Mouse (Mus musculus) testis, postnatal 10 days (tissue): Measurements from ENCODE around the gene Tubg2.
A peak's percentile ranks its signal among the peaks of the same experiment; 100 is the strongest.
"Not testable (repeated sequence)": the region's sequence is repeated elsewhere in the genome, so short reads cannot be mapped to it uniquely, and the experiment has no call there.

Experiments used
- DNase-seq: peaks from one replicate; pipeline ENCODE4 v3.0.0; 2021; ENCODE audit warnings: low spot score

The Tubg2 gene

DNA sequence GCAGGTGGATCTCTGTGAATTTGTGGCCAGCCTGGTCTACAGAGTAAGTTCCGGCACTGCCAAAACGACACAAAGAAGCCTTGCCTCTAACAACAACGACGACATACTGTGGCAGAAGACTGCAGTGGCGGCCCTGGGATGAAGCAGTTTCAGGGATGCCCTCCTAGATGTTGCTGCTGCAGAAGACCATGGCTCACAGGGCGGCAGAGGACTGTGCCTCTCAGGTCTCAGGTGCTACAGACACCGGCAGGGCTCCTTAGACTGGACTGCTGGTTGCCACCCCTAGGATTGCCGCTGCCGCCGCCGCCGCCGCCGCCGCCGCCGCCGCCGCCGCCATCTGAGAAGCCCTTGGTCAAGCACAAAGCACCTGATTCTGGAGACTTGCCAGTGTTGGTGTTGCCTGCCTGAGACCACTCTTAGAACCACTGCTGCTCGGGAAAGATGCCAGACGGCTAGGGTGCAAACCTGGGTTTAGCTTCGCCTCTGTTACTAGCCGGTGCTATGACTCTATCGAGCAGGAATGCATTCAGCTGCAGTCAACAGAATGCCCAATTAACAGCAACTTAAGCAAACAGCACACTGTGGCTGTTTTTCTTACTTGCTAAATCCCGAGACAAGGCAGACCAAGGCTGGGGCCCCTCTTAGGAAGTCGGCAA, 15.4 kb upstream of the Tubg2 start:
- no peak for DNase-seq

DNA sequence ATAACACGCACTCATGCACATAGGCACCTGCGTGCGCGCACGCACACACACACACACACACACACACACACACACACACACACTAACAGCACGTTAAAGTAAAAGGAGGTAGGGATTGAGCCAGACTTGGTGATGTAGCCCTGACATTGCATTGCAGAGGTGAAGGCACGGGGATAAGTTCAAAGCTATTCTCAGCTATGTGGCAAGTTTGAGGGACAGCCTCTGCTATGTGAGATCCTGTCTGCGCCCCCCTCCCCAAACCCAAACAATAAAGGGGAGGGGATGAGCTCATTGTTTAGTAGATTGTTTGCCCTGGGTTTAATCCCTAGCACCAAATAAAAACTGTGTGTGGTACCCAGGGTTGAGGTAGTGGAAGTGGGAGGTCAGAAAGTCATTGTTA, 14.6 kb upstream of the Tubg2 start:
- no peak for DNase-seq

DNA sequence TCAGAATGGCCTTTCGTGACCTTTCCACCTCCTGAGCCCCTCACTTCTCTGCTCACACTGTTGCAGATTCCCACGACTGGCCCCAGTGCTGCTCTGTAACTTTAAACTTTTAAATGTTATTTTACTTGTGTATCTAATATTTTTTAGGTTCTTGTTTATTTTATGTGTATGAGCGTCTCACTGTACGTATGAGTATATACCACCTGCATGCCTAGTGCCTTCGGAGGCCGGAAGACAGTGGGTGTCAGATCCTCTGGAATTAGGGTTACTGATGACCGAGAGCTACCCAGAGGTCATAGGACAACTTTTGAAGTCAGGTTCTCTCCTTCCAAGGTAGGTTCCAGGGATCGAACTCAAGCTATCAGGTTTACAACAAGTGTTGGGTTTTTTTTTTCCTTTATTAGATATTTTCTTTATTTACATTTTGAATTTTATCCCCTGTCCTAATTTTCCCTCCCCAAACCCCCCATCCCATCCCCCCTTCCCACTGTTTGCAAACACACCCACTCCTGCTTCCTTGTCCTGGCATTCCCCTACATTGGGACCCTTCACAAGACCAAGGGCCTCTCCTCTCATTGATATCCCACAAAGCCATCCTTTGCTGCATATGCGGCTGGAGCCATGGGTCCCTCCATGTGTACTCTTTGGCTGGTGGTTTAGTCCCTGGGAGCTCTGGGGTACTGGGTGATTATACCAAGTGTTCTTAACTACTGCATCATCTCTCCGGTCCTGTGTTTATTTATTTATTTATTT, 13.3 kb upstream of the Tubg2 start:
- no peak for DNase-seq

DNA sequence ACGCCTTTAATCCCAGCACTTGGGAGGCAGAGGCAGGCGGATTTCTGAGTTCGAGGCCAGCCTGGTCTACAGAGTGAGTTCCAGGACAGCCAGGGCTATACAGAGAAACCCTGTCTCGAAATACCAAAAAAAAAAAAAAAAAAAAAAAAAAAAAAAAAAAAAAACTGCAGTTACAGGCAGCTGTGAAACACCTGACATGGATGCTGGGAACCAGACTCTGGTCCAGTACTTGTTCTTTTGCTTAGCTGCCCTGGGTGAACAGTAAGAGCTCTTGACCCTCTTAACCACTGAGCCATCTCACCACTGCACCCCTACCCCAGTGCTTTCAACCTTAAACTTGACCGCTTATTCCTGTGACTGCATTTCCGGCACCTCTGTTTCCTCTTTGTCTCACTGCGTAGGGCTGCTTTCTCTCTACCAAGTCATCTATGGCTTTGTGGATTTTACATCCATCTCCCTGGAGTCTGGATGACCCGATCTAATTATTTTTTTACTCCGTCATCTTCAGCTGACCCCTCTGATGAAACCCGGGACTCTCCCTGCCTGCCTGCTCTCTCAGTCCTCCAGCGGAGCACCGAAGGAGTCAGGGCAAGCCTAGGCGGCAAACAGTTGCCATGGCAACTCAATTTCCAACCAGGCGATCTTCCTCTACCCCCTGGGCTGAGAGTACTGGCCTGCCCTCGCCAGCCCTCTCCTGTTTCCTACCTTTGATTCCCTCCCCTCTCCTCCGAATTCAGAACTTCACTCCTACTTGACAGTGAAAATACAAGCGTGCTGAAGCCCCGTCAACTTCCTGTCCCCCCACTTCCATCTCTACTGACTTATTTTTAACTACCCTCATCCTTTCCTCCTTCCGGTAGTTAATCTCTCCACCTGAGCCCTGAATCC, 12.1 kb upstream of the Tubg2 start:
- DNase-seq = no peak

DNA sequence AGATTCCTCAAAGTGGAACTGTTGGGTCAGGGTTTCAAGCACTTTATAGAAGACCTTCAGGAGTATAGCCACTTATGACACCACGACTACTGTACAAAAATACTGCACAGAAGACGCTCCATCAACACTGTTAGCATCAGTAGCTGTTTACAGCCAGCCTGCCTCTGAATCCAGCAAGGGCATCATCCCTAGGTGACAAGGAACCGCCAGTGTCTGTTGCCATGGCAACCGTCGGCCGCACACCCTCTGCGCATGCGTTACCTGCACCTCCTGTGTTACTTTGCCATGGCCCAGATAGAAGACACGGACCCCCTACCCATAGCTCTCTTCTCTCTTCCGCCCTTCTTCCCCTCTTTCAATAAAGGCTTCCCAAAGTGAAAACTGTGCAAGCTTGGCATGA, 9.3 kb upstream of the Tubg2 start:
- no peak for DNase-seq

DNA sequence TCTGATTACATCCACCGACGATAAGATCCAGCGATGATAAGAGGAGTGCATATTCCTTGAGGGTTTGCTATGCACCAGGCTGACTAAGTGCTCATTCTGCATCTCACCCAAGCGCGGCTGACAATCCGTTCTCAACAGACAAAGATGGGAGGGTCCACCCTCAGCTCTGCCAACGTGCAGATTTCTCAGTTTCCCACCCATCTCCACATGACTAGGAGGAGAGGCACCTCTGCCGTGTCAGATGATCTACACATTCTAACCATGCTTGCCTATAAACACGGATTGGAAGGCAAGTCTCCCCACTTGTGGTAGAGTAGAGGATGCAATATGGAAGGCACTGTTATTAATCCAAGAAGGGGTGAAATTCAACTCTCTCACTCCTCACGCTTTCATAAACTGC, 7.0 kb upstream of the Tubg2 start:
- no peak for DNase-seq

DNA sequence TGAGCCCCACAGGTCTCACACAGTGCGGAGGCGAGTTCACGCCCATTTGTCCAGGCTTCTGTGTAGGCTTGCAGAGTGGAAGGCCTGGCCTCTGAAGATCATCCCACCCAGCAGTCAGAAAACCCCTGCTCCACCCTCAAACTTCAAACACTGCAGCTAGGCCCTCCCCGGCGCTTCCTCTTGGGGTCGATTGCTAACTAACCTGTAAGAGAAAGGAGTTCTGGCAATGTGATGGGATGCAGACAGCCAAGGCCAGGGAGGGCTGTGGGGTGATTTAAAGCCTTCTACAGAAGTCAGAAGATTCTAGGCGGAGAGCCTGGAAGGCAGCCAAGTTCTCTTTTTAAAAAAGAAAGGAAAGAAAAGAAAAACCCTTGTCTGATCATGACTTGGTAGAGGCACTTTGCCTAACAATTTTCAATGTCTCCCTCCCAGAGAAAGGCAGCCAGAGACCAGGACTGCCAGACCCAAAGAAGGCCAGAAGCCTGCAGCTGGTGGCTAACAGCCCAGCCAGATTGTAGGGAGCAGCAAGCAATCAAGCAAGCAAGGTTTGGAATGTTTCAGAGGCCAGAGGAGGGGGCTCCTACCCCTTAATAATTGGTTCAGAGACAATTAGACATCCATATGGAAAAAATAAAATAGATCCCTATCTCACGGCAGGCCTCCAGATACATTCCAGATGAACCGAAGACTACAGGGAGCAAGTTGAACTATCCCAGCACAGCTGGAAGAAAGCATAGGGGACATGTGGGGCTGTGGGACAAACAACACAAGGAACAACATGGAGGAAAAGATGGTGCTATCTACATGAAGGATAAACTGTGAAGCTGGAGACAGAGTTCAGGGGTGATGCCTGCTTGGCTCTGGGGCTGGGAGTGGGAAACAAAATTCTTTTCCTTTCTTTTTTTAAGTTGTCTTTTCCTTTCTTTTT, 6.3 kb upstream of the Tubg2 start:
- DNase-seq = peak; percentile 63

DNA sequence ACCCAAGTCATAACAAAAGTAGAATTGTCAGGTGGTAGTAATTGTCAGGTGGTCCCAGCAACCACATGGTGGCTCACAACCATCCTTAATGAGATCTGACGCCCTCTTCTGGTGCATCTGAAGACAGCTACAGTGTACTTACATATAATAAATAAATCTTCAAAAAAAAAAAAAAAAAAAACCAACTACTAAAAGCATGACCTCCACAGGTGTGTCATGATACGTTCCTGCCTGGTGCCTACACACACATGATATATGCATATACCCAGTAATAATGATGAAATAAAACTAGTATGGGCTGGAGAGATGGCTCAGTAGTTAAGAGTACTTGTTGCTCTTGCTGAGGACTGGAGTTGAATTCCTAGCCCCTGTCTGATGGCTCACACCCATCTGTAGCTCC, 4.6 kb upstream of the Tubg2 start:
- no peak for DNase-seq

DNA sequence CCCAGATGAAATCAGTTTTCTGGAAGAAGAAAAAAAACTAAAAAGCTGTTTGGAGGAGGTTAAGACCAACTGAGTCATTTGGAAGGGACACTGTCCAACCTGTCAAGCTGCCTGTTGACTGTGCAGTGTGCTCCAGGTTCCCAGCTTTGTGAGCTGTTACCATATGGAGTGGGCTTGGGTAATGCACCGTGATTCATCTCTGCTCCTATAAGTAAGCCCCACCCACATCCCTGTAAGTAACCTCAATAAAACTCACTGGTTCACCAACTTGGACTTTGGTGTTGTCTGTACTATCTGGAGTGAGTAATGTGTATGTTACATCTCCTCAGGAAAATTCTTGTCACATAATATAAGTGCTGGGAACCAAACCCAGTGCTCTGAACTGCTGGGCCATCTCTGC, 2.9 kb upstream of the Tubg2 start:
- DNase-seq = no peak

DNA sequence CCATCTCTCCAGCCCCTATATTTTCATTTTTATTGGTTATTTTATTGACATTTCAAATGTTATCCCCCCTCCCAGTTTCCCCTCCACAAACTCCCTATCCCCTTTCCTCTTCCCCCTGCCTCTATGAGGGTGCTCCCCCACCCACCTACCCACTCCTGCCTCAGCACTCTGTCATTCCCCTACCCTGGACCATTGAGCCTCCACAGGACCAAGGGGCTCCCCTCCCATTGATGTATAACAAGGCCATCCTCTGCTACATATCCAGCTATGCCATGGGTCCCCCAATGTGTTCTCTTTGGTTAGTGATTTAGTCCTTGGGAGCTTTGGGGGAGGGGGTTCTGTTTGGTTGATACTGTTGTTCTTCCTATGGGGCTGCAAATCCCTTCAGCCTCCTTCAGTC, 1.1 kb upstream of the Tubg2 start:
- DNase-seq = no peak

DNA sequence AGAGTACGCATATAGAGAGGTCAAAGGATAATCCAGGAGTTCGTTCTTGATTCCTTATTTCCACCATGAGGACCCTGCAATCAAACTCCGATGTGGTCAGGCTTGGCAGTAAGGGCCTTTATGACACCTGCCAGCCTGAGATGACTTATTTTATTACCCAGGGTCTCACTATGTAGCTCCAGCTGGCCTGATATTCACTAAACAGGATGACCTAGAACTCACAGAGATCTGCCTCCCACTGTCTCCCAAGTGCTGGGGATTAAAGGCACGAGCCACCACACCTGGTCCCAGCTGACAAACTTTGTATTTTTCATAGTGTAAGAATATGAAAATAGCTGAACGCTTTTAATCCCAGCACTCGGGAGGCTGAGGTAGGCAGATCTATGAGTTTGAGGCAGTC, 556 bp upstream of the Tubg2 start:
- DNase-seq = no peak

DNA sequence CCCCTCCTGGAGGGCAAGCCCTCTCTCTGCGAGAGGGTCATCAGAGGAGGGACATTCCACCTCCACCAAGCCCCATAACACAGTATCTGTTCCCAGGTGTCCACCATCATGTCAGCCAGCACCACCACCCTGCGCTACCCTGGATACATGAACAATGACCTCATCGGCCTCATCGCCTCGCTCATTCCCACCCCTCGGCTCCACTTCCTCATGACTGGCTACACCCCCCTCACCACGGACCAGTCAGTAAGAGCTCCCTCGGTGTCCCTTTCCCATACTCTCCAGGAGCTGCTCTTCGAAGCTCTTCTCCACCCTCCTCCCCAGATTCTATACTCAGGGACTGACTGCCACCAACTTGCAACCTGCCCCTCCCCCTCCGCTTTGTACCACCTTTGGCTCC, 4.4 kb downstream of the Tubg2 start:
- DNase-seq = peak; percentile 34

DNA sequence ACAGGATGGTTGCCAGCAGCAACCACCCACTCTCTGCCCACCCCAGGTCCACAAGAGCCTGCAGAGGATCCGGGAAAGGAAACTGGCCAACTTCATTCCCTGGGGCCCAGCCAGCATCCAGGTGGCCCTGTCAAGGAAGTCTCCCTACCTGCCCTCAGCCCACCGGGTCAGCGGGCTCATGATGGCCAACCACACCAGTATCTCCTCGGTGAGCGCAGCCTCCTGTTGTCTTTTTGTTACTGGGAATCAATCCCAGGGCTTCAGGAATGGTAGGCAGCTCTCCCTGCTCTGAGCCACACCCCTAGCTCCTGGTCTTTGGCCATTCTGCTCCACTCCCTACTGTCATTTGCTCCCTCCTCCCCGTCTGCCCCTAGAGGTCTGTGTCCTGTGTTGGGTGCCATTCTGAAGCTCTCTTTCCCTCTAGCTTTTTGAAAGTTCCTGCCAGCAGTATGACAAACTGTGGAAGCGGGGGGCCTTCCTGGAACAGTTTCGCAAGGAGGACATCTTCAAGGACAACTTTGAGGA, 5.3 kb downstream of the Tubg2 start:
- not testable (repeated sequence) for DNase-seq

DNA sequence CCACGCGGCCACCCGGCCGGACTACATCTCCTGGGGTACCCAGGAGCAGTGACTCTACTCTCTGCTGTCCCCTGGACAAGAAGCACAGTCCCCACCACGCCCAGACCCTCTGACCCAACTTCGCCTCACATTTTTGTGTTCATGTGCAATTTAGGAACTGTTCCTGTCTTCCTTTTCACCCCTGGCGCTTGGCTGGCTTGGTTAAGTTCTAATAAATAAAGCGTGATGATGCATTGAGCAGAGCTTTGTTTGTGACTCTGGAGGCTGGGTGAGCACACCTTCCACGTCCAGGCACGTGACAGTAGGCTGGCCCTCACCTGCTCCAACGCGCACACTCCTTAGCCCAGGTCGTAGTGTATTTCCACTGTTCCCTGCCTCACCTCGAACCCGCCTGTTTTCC, 5.8 kb downstream of the Tubg2 start:
- DNase-seq = peak; percentile 36

DNA sequence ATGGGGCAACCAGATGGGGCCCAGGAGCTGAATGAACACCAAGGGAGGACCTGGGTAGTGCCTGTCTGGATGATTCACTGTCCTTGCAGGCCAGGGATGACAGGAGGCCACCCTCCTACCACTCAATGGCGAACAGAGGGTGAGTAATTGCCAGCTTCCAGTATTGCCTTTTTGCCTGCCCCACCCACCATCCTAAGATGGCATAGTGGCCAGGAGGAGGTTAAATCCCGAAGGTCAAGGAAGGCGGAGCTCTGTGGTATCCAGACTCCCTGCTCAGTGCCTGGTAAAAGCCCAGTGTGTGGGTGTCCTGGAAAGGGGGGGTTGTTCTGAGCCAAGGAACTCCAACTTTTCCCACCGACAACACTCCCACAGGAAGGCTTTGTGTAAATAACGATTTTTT, 6.6 kb downstream of the Tubg2 start:
- peak; percentile 46 for DNase-seq

DNA sequence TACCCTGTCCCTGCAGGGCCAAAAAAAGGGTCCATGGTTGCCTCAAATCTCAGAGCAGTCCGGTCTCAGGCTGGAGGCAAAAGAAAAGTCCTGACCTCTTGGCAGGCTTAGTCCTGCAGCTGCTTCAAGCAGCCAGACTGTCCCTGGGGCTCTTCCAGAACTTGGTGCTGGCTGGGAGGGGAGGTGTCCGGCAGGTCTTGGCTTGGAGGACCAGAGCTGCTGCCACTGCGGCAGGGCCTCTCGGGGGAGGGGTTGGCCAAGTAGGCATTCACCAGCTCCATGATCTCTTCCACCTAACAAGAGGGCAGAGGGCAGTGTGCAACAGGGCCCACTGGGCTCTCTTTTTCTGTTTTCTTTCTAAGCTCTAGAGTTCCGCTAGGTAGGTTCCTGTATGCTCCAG, 7.1 kb downstream of the Tubg2 start:
- DNase-seq = peak; percentile 71

DNA sequence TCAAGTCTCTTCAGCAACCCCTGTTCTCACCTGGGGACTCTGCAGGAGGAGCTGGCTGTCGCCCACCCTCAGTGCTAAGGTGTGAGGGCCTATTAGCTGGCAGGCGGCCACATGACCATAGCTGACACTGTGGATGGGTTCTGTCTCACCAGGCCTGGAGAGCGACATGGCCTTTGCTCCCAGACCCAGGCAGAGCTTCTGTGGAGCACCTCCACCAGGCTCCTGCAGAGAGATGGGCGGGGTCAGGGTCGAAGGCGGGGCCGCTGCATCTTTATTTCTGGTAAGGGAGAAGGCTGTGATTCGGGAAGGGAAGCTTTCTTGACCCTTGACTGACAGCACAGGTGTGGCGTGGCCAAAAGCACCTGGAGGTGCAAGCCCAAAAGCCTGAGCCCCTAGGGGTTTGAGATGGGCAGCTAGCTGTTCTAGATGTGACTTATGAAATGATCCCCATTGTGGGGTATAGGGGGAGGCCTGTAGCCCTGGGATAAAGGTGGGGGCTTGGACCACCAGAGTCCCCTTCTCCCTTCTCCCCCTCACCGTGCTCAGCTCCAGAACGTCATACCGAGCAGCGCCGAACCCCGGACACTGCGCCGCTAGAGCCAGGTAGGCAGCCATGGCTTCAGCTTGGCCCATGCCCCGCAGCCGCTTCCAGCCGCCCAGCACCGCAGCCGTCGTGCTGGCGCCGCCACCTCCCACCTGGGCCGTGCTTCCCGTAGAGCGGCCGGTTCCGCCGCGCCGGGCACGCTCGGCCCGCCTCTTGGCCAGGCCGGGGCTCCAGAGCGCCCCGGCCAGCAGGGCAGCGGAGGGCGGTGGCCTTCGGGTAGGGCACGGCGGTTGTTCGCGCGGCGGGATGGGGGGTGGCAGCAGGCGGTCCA, 8.0 kb downstream of the Tubg2 start:
- DNase-seq = peak; percentile 62

DNA sequence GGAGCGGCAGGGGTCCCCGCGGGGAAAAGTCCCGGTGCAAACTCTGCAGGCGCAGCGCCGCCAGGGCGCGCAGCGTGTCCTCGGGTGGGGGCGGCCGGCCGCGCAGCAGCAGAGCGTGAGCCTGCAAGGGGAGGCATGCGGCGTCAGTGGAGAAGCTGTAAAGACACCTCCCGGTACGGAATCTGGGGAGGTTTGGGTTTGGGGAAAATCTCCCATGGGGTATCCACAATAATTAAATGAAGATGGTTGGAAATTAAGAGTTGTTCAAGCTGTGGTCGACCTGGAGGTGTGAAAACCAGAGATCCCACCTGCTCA, 8.6 kb downstream of the Tubg2 start:
- DNase-seq = no peak

DNA sequence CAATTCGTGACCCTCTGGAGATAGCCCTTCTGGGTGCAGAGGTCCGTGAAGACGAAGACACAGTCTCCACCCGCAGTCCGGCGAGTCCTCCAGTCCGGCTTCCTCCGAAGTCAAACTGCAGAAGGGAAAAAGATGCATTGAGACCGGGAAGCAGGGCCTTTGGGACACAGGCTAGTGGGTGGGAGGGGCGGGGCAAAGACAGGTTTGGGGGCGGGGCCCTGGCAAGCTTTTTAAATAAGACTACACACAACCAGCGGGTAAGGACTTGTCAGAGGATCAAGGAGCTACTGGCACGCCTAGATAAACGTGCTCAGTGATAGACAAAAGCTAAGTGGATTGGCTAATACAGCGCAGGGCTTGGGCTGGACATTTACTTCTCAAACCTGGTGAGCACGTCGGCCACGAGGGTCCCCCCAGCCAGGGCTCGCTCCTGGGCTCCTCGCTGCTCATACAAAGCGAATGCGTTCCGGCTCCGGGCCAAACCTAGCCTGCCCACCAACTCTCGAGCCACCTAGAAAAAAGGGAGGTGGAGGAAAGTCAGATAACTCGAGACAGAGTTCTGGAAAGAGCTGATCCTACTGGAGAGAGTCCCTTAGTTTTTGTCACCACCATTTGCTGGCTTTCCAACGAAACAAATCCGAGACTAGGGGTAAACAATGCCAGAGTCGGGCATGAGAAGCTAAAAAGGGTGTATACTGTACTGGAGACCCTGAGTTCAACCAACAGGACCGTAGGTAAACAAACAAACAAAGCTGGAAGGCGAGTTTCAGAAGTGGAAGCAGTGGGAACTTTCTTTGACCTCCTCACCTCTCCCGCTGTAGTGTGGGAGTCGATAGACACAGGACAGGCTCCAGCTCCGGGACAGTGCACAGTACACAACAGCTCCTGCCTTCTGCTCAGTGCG, 9.2 kb downstream of the Tubg2 start:
- no peak for DNase-seq

DNA sequence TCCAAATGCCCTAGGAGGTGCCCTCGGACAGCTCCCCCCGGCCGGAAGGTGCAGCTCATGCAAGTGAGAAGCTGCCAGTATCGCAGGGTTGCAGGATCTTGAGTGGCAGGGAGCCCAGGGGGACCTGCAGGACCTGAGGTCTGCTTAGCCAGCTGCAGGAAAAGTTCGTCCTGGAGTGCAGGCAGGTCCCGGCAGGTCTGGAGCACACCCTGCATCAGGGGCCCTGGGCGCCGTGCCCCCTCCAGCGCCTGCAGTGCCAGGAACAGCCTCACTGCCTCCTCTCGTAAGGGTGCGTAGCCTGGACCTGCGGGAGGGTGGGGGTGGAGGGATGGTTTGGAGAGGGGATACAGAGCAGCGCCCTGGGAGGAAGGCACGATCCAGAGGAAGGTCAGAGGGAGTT, 10.7 kb downstream of the Tubg2 start:
- DNase-seq = no peak
